Mouse (Mus musculus): ENCODE data around the gene Rpn1. TPM values are rescaled to one million over a fixed set of nuclear protein-coding genes. Genes with fewer than 3 reads are reported as not detected.

Gene Rpn1
- polyA plus RNA-seq, 1 experiment from 2014 or later, result 279 TPM

DNA sequence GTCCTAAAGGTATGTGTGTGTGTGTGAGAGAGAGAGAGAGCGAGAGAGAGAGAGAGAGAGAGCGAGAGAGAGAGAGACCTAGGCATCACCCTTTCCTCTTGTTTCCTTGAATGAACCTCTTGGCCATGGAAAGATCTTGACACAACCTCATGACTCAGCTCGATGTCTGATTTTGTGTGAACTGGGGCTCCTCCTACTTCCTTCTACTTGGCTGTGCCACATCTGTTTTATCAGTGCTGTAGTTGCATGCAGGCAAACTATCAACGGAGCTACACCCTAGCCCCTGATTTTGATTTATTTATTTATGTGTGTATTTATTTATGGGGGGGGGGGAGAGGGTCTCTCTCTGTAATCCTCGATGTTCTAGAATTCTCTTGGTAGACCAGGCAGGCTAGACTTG is 36.4 kb upstream of the Rpn1 start:
- Histone ChIP-seq H3K4me2 (ENCODE audit: low read length) (no peak overlapping the region), H3K27me3 (replicated peaks; ENCODE audit: control insufficient read depth, insufficient read depth, low read length) (peaks cover 4% of the 10 kb centered on the region; the same call in 1 of the 2 replicates), H3K4me1 (ENCODE audit: control insufficient read depth, insufficient read depth, low read length) (peaks cover 6% of the 10 kb centered on the region), H3K27ac (ENCODE audit: low read depth, low read length) (no peak overlapping the region), H3K4me3 (ENCODE audit: low read depth, low read length) (no peak overlapping the region), H3K9ac (ENCODE audit: low read length) (no peak overlapping the region), H3K9me3 (replicated peaks; ENCODE audit: control insufficient read depth, low read length) (no peaks in the 10 kb centered on the region), H3K36me3 (ENCODE audit: control insufficient read depth, insufficient read depth, low read length) (no peaks in the 10 kb centered on the region)
- WGBS, result 84% methylated on average over 5 of the region's 5 CpGs
- no peak for ATAC-seq
- no peak for DNase-seq (ENCODE audit: low spot score)

GRCm38 (mm10) chr6:88049008-88049407 is 35.3 kb upstream of the Rpn1 start:
- Histone ChIP-seq H3K27ac (ENCODE audit: low read depth, low read length) (no peak overlapping the region), H3K9ac (ENCODE audit: low read length) (no peak overlapping the region), H3K4me1 (ENCODE audit: control insufficient read depth, insufficient read depth, low read length) (peaks cover 3% of the 10 kb centered on the region), H3K27me3 (replicated peaks; ENCODE audit: control insufficient read depth, insufficient read depth, low read length) (peaks cover 4% of the 10 kb centered on the region; the same call in 1 of the 2 replicates), H3K4me2 (ENCODE audit: low read length) (no peak overlapping the region), H3K9me3 (replicated peaks; ENCODE audit: control insufficient read depth, low read length) (no peaks in the 10 kb centered on the region), H3K4me3 (ENCODE audit: low read depth, low read length) (no peak overlapping the region), H3K36me3 (ENCODE audit: control insufficient read depth, insufficient read depth, low read length) (no peaks in the 10 kb centered on the region)
- ATAC-seq (no peak), DNase-seq (ENCODE audit: low spot score) (no peak)
- whole genome bisulfite sequencing, result 85% methylated on average over 6 of the region's 6 CpGs

- H3K4me1 ChIP-seq (ENCODE audit: control insufficient read depth, insufficient read depth, low read length), result no peaks in the 10 kb centered on the region
- H3K9ac ChIP-seq (ENCODE audit: low read length), result no peak overlapping the region
- no peaks in the 10 kb centered on the region for H3K9me3 ChIP-seq (replicated peaks; ENCODE audit: control insufficient read depth, low read length)
- no peaks in the 10 kb centered on the region for H3K36me3 ChIP-seq (ENCODE audit: control insufficient read depth, insufficient read depth, low read length)
- DNase-seq (ENCODE audit: low spot score) (no peak), ATAC-seq (no peak)
- WGBS, result 88% methylated on average over 5 of the region's 5 CpGs
- H3K4me2 ChIP-seq (ENCODE audit: low read length), result no peak overlapping the region
- H3K27ac ChIP-seq (ENCODE audit: low read depth, low read length), result no peak overlapping the region
- H3K4me3 ChIP-seq (ENCODE audit: low read depth, low read length), result no peak overlapping the region
- H3K27me3 ChIP-seq (replicated peaks; ENCODE audit: control insufficient read depth, insufficient read depth, low read length), result peaks cover 4% of the 10 kb centered on the region; the same call in 1 of the 2 replicates
Observed at GRCm38 (mm10) chr6:88051206-88051605, 33.1 kb upstream of the Rpn1 start.

DNA sequence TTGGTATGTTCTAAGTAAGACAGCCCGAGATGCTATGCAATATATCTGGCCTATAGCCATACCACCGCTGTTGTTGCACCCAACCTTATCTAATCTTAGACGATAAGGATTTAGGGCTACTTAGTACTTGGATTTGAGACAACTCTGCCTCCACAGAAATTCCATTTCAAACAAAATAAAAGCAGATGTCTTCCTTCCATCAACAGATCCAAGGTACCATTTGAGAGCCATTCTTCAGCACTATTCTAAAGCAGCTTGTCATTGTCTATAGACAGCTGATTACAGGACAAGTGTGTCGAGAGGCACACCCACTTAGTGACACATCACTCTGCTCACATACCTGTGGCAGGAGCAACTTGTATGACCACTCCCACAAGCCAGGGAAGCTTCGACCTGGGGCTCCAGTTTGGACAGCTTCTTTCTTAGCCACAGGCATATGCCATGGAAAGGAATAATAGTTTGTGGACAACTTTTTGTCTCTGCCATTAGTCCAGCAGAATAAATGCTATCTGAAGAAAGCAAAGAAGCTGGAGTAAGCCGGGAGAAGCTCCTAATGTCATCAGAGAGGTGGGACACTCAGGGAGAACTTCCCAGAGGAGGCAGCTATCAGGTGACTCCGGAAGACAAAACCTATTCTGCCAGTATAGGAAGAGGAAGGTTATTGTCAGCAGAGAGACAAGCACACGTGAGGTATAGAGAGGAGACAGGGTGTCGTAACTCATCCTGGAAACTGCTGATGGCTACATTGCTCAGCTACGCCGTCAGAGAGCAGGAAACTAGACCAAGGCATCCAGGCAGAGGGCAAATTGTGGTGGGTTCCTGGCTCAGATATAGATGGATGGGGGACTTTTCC is 30.8 kb upstream of the Rpn1 start:
- ATAC-seq, result no peak
- Histone ChIP-seq H3K4me1 (ENCODE audit: control insufficient read depth, insufficient read depth, low read length) (no peaks in the 10 kb centered on the region), H3K4me2 (ENCODE audit: low read length) (no peak overlapping the region), H3K27ac (ENCODE audit: low read depth, low read length) (no peak overlapping the region), H3K9ac (ENCODE audit: low read length) (no peak overlapping the region), H3K4me3 (ENCODE audit: low read depth, low read length) (no peak overlapping the region), H3K9me3 (replicated peaks; ENCODE audit: control insufficient read depth, low read length) (no peaks in the 10 kb centered on the region), H3K27me3 (replicated peaks; ENCODE audit: control insufficient read depth, insufficient read depth, low read length) (no peaks in the 10 kb centered on the region), H3K36me3 (ENCODE audit: control insufficient read depth, insufficient read depth, low read length) (no peaks in the 10 kb centered on the region)
- 78% methylated on average over 11 of the region's 11 CpGs for WGBS
- DNase-seq (ENCODE audit: low spot score), result no peak

DNA sequence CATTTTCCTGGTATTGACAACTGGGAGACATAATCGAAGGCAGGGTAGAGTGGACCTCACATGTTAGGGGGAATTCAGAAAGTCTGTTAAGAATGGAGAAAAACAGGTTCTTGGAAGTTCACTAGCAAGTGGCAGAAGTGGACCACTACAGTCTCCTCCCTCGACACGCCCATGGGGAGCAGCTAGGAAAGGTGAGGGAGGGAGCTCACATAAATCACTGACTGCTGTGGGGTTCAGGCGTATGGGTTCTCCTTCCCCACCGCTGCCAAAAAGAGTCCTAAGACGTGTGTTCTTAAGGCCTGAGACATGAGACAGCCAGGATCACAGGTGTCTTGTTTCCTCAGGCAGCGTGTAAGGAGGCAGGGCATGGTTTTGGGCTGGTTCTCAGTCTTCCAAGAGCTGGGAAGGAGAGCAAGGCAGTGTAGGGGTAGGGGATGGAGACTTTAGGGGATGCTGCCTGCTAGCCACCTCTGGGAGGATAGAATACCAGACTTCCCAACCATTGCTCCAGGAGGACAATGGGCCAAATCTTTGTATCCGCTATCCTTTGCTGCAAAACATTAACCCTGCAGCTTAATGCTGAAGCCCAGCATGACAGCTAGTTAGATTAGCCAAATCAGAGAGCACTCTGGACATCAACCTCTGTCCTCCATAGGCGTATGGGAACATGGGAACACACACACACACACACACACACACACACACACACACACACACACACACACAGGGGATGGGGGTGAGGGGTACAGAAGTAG is 30.0 kb upstream of the Rpn1 start:
- 70% methylated on average over 9 of the region's 9 CpGs for WGBS
- ATAC-seq (no peak), DNase-seq (ENCODE audit: low spot score) (no peak)
- Histone ChIP-seq H3K27ac (ENCODE audit: low read depth, low read length) (no peak overlapping the region), H3K4me1 (ENCODE audit: control insufficient read depth, insufficient read depth, low read length) (no peaks in the 10 kb centered on the region), H3K4me2 (ENCODE audit: low read length) (no peak overlapping the region), H3K36me3 (ENCODE audit: control insufficient read depth, insufficient read depth, low read length) (no peaks in the 10 kb centered on the region), H3K9ac (ENCODE audit: low read length) (no peak overlapping the region), H3K4me3 (ENCODE audit: low read depth, low read length) (no peak overlapping the region), H3K27me3 (replicated peaks; ENCODE audit: control insufficient read depth, insufficient read depth, low read length) (no peaks in the 10 kb centered on the region), H3K9me3 (replicated peaks; ENCODE audit: control insufficient read depth, low read length) (no peaks in the 10 kb centered on the region)

- Histone ChIP-seq H3K9ac (ENCODE audit: low read length) (no peak overlapping the region), H3K36me3 (ENCODE audit: control insufficient read depth, insufficient read depth, low read length) (no peaks in the 10 kb centered on the region), H3K27me3 (replicated peaks; ENCODE audit: control insufficient read depth, insufficient read depth, low read length) (no peaks in the 10 kb centered on the region), H3K4me3 (ENCODE audit: low read depth, low read length) (no peak overlapping the region), H3K9me3 (replicated peaks; ENCODE audit: control insufficient read depth, low read length) (no peaks in the 10 kb centered on the region), H3K4me1 (ENCODE audit: control insufficient read depth, insufficient read depth, low read length) (no peaks in the 10 kb centered on the region), H3K4me2 (ENCODE audit: low read length) (no peak overlapping the region), H3K27ac (ENCODE audit: low read depth, low read length) (no peak overlapping the region)
- WGBS, result 83% methylated on average over 5 of the region's 5 CpGs
- no peak for ATAC-seq
- DNase-seq (ENCODE audit: low spot score), result no peak
Observed at GRCm38 (mm10) chr6:88055663-88056062, 28.6 kb upstream of the Rpn1 start.

GRCm38 (mm10) chr6:88056866-88057265 is 27.4 kb upstream of the Rpn1 start:
- Histone ChIP-seq H3K36me3 (ENCODE audit: control insufficient read depth, insufficient read depth, low read length) (no peaks in the 10 kb centered on the region), H3K27ac (ENCODE audit: low read depth, low read length) (no peak overlapping the region), H3K27me3 (replicated peaks; ENCODE audit: control insufficient read depth, insufficient read depth, low read length) (no peaks in the 10 kb centered on the region), H3K4me1 (ENCODE audit: control insufficient read depth, insufficient read depth, low read length) (no peaks in the 10 kb centered on the region), H3K9ac (ENCODE audit: low read length) (no peak overlapping the region), H3K4me3 (ENCODE audit: low read depth, low read length) (no peak overlapping the region), H3K9me3 (replicated peaks; ENCODE audit: control insufficient read depth, low read length) (no peaks in the 10 kb centered on the region), H3K4me2 (ENCODE audit: low read length) (no peak overlapping the region)
- ATAC-seq (no peak), DNase-seq (ENCODE audit: low spot score) (no peak)
- WGBS, result 87% methylated on average over 5 of the region's 5 CpGs

GRCm38 (mm10) chr6:88059903-88060302 is 24.4 kb upstream of the Rpn1 start:
- H3K9ac ChIP-seq (ENCODE audit: low read length), result no peak overlapping the region
- ATAC-seq (no peak), DNase-seq (ENCODE audit: low spot score) (no peak)
- no peak overlapping the region for H3K27ac ChIP-seq (ENCODE audit: low read depth, low read length)
- no peak overlapping the region for H3K4me3 ChIP-seq (ENCODE audit: low read depth, low read length)
- H3K27me3 ChIP-seq (replicated peaks; ENCODE audit: control insufficient read depth, insufficient read depth, low read length), result no peaks in the 10 kb centered on the region
- no peaks in the 10 kb centered on the region for H3K4me1 ChIP-seq (ENCODE audit: control insufficient read depth, insufficient read depth, low read length)
- WGBS, result 81% methylated on average over 5 of the region's 5 CpGs
- H3K4me2 ChIP-seq (ENCODE audit: low read length), result no peak overlapping the region
- no peaks in the 10 kb centered on the region for H3K36me3 ChIP-seq (ENCODE audit: control insufficient read depth, insufficient read depth, low read length)
- no peaks in the 10 kb centered on the region for H3K9me3 ChIP-seq (replicated peaks; ENCODE audit: control insufficient read depth, low read length)

DNA sequence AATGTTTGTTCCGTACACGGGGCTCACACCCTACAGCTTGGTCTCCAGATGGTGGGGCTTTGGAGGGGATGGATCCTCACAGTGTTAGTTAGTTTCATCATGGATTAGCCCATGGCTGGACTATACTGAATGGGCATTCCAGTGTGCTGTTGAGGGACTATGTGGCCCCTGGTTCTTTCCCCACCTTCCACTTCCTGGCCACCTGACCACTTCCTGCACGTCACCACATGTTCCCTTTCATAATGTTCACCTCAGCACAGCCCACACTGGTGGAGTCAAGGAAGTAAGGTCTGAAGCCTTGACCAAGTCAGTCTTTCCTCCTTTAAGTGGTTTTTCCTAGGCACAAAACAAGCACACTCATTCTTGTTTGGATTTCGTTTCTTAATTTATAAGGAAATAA is 23.7 kb upstream of the Rpn1 start:
- Histone ChIP-seq H3K36me3 (ENCODE audit: control insufficient read depth, insufficient read depth, low read length) (no peaks in the 10 kb centered on the region), H3K27ac (ENCODE audit: low read depth, low read length) (no peak overlapping the region), H3K9ac (ENCODE audit: low read length) (no peak overlapping the region), H3K4me2 (ENCODE audit: low read length) (no peak overlapping the region), H3K9me3 (replicated peaks; ENCODE audit: control insufficient read depth, low read length) (no peaks in the 10 kb centered on the region), H3K4me3 (ENCODE audit: low read depth, low read length) (no peak overlapping the region), H3K4me1 (ENCODE audit: control insufficient read depth, insufficient read depth, low read length) (no peaks in the 10 kb centered on the region), H3K27me3 (replicated peaks; ENCODE audit: control insufficient read depth, insufficient read depth, low read length) (no peaks in the 10 kb centered on the region)
- WGBS, result 87% methylated on average over 4 of the region's 4 CpGs
- ATAC-seq (no peak), DNase-seq (ENCODE audit: low spot score) (no peak)

Data from forebrain, embryonic 14.5 days (tissue).